Mouse (Mus musculus) cortical plate, adult 2 months (tissue): Measurements from ENCODE around the gene Ncoa3. TPM values are rescaled to one million over a fixed set of nuclear protein-coding genes. Genes with fewer than 3 reads are reported as not detected.

Experiments used
- H3K27ac ChIP-seq: fragments of 200-500 bp; 2 replicates; pipeline ENCODE4 v1.5.1; 2012; ENCODE audit warnings: low read length, control low read depth, inconsistent platforms; ENCODE audit not compliant: insufficient read depth
- H3K4me1 ChIP-seq: fragments of 200-500 bp; 2 replicates; pipeline ENCODE4 v1.6.1; 2011; ENCODE audit warnings: low read length; ENCODE audit not compliant: control insufficient read depth, insufficient read depth
- H3K4me3 ChIP-seq: fragments of 200-500 bp; 2 replicates; pipeline ENCODE4 v1.5.1; 2011; ENCODE audit warnings: mild to moderate bottlenecking, low read length, control low read depth; ENCODE audit not compliant: insufficient read depth
- CTCF ChIP-seq: fragments of 200-500 bp; IDR thresholded peaks from 2 replicates; pipeline ENCODE4 v1.5.1; 2011; ENCODE audit warnings: mild to moderate bottlenecking, control low read depth, low read length; ENCODE audit not compliant: insufficient read depth; ENCODE audit errors: extremely low read depth
- POLR2A ChIP-seq: fragments of 200-500 bp; IDR thresholded peaks from 2 replicates; pipeline ENCODE4 v1.6.1; 2011; ENCODE audit warnings: mild to moderate bottlenecking, low read length, control low read depth; ENCODE audit not compliant: insufficient read depth; ENCODE audit errors: extremely low read depth
- polyA plus RNA-seq: library from polyadenylated mRNA; depleted of rRNA; stranded (reverse); fragments of >200 nt; gene quantifications from 2 replicates; pipeline ENCODE4 v1.2.3, GENCODE M21; 2012

The Ncoa3 gene
- polyA plus RNA-seq, 1 experiment, result 32.8 TPM

- H3K4me1 ChIP-seq, result no peaks in the 10 kb centered on the region
- H3K4me3 ChIP-seq, result no peak overlapping the region
- no peak overlapping the region for H3K27ac ChIP-seq
- TF ChIP-seq POLR2A (no peak), CTCF (no peak)
These were observed 96.6 kb downstream of the Ncoa3 start for GRCm38 (mm10) chr2:166088991-166089390.

- no peak overlapping the region for H3K27ac ChIP-seq
- no peak for TF ChIP-seq POLR2A
- no peak for TF ChIP-seq CTCF
- H3K4me1 ChIP-seq, result no peaks in the 10 kb centered on the region
- no peak overlapping the region for H3K4me3 ChIP-seq
These were observed 97.7 kb downstream of the Ncoa3 start for GRCm38 (mm10) chr2:166090131-166090581.

DNA sequence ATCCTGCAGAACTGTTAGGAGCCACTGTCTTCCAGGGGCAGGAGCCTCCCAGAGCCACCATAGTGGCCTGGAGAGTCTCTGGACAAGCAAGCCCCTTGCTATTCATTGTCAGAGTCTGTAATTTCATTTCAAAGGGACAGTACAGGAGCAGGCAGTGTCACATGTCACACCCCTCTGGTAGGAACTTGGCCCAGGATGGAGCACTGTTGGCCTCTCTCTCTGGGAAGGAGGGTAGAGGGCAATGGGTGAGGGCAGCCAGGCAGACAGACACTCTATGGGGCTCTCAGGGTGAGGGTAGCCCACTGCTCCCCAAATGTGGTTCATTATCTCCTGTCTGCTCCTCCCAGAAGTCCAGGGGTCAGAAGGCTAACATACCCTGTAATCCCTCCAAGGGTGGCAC is 99.2 kb downstream of the Ncoa3 start:
- H3K4me3 ChIP-seq, result no peak overlapping the region
- TF ChIP-seq CTCF (no peak), POLR2A (no peak)
- H3K27ac ChIP-seq, result no peak overlapping the region
- 0 out of 2 replicates have a peak, but pooled peaks cover 2% of the 10 kb centered on the region for H3K4me1 ChIP-seq

- TF ChIP-seq CTCF (no peak), POLR2A (no peak)
- 0 out of 2 replicates have a peak, but pooled peaks cover 2% of the 10 kb centered on the region for H3K4me1 ChIP-seq
These were observed 100.0 kb downstream of the Ncoa3 start for GRCm38 (mm10) chr2:166092412-166092811.

DNA sequence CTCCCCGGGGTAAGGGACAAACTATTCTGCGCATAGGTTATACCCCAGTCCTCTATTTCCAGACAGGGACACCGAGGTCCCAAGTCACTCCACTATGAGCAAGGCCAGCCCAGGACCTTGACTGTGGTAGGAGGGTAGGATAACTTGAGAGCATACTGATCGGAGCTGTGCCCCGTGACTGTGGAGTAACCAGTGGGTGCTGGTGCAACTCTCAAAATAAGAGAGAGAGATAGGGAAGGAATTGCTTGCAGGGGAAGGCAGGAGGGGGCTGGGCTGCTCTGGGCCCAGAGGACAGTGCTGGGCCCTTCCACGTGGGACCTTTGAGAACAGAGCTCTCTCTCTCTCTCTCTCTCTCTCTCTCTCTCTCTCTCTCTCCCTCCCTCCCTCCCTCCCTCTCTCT is 103.9 kb downstream of the Ncoa3 start:
- Histone ChIP-seq H3K27ac (no peak overlapping the region), H3K4me3 (no peak overlapping the region), H3K4me1 (peaks cover 8% of the 10 kb centered on the region)
- no peak for TF ChIP-seq POLR2A
- TF ChIP-seq CTCF, result no peak

More at GRCm38 (mm10) chr2:166092412-166092811, 100.0 kb downstream of the Ncoa3 start:
- Histone ChIP-seq H3K27ac (no peak overlapping the region), H3K4me3 (no peak overlapping the region)

GRCm38 (mm10) chr2:166096834-166097233 is 104.4 kb downstream of the Ncoa3 start:
- H3K4me3 ChIP-seq, result no peak overlapping the region
- no peak overlapping the region for H3K27ac ChIP-seq
- H3K4me1 ChIP-seq, result peaks cover 8% of the 10 kb centered on the region
- TF ChIP-seq CTCF (0 out of 2 replicates have a peak, but pooled peaks have one; percentile 2), POLR2A (no peak)

GRCm38 (mm10) chr2:166097443-166098291 is 105.2 kb downstream of the Ncoa3 start:
- Histone ChIP-seq H3K27ac (no peak overlapping the region), H3K4me1 (peaks cover 10% of the 10 kb centered on the region), H3K4me3 (no peak overlapping the region)
- peak; percentile 35 for TF ChIP-seq CTCF
- no peak for TF ChIP-seq POLR2A

DNA sequence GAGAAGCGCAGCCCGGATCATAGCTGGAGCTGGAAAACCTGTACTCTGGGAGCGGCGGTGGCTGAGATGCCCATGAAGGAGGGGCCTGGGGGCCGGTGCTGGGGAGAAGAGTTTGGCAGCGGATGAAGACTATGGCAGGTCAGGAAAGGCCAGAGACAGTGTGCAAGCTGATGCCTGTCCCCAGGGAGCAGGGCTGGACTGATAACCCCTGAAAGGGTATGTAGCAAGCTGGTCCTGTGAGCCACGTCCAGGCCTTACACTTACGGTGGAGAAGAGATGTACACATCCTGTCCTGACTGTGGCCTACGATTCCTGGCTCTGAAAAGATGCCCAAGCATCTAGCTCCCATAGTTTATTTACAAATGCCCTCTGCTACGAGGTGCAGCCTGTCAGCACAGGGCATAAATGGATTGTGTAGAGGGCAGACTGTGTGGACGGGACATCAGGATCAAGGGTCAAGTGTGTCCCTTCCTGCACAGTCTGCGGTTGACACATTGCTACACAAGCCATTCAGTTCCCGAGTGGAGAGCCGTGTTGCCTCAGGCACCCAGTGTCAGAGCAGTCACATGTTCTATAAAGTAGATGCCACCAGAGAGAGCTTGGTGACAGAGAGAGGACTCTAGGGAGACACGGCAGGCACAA is 106.0 kb downstream of the Ncoa3 start:
- peaks cover 10% of the 10 kb centered on the region for H3K4me1 ChIP-seq
- H3K4me3 ChIP-seq, result no peak overlapping the region
- TF ChIP-seq CTCF (no peak), POLR2A (no peak)
- H3K27ac ChIP-seq, result no peak overlapping the region

- no peak for TF ChIP-seq POLR2A
- TF ChIP-seq CTCF, result no peak
- no peak overlapping the region for H3K4me3 ChIP-seq
- peaks cover 10% of the 10 kb centered on the region for H3K4me1 ChIP-seq
- no peak overlapping the region for H3K27ac ChIP-seq
These were observed 108.2 kb downstream of the Ncoa3 start for GRCm38 (mm10) chr2:166100309-166101262.
